Mouse (Mus musculus) gastrocnemius, postnatal 25 days (tissue): ENCODE measurements at regions not wholly inside any gene's neighbourhood (a gene's known extent, or its start where the extent isn't known, plus 50 kb on each side); places are given as distances from the start of the nearest gene placed in this dataset.

Experiments
- DNase-seq: peaks from one replicate; pipeline ENCODE4 v3.0.0; 2022

DNA sequence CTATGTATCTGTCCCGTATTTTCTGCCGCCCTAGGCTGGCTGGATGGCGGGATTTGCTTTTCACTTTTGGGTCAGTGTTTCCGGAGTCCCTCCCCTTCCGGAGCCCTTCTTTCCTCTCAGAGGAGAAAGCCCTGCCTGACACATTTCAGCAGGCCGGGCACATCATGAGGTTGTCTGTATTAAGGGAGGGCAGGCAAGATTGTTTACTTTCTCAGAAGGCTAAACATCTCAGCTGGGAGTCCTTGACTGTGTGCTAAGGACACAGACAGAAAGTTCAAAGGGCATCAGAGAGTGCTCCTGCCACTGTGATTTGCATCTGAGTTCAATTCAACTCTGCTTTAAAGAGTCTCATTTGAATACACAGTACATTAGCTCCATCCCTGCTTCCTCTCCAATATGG is 218.8 kb upstream of the Pard3b start:
- no peak for DNase-seq

DNA sequence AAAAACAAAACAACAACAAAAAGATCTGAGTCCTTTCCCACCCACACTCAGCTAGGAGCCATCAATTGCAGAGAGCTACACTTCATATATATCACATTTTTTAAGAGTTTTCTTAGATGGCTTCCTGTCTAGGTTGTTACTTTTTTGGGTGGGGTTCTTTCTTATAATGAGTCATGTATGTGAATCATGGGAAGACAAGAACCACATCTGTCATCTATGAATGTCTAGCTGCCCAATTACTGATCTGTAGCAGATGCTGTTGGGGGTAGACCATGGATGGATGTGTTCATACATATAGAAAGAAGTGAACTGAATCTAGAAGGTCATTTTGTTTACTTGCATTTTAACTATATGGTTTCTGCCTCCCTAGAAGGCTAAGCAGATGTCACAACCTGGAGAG is 215.4 kb upstream of the Pard3b start:
- DNase-seq = no peak

GRCm38 (mm10) chr1:61428706-61429501 is 209.7 kb upstream of the Pard3b start:
- DNase-seq = no peak

DNA sequence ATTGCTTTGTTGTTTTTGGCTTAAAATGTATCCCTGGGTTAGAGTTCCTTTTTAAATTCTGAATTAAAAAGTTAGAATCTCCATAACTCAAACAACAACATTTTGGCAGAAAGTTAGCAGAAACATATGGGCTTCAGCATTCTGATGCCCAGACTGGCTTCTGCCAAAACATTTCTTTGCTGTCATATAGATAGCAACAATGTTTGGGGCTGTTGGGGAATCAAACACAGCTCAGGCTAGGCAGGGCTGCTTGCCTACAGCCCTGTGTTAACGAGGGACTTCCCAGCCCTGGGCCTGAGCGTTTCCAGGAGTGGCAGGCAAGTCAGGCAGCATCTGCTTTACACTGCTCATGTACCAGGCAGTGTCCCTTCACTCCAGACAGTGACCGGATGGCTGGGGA is 201.0 kb upstream of the Pard3b start:
- DNase-seq = no peak

DNA sequence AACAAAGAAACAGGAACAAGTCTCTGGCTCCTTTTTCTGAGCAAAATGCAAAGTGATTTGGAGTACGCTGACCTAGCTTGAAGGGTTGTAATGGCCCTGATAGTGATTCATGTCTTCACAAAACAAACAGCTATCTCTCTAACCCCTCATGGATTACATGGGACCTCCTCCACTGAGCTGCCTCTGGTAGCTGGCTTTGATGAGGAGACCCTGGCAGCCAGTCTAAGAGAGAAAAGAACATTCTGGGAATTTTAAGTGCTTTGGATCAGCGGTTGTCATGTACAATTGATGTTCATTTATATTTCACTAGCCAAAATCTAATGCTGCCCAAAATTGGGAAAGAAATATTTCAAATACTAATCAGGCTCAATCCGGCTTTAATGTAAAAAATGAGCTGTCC is 177.2 kb upstream of the Pard3b start:
- no peak for DNase-seq

GRCm38 (mm10) chr1:61470617-61471214 is 167.9 kb upstream of the Pard3b start:
- DNase-seq = no peak

DNA sequence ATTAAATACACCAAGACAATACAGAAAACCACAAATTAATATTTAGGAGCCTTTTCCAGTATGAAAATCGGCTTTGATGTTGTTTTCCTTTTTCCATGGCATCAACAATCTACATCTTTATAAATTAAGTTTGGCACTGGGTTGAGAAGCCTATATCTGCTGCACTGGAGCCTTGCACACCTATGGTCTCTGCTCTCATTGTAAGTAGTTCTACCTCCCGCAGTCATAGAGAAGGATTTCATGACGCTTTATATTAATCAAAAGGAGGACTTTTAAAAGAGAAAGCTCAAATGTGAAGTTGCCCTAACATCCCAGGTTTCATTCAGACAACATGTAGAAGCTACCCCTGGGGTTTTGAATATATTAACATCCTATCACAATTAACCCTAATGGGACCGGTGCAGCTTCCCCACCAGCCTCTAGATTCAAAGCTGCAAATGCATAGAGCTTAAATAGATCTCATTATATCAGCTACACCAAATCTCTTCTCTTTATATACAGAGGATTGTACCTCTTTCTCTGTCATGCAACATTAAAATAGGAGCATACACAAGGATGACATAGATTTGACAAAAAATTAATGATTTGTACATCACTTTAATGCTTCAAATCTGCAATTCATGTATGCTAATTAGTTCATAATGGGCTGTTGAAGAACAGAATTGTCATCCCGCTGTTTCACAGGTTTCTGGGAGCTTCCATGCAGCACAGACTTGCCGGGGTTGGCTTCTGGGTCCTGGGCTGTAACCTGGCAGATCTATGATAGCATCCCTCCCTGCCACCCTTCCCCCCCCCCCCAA is 166.6 kb upstream of the Pard3b start:
- DNase-seq = no peak

GRCm38 (mm10) chr1:61472579-61473242 is 165.9 kb upstream of the Pard3b start:
- no peak for DNase-seq

DNA sequence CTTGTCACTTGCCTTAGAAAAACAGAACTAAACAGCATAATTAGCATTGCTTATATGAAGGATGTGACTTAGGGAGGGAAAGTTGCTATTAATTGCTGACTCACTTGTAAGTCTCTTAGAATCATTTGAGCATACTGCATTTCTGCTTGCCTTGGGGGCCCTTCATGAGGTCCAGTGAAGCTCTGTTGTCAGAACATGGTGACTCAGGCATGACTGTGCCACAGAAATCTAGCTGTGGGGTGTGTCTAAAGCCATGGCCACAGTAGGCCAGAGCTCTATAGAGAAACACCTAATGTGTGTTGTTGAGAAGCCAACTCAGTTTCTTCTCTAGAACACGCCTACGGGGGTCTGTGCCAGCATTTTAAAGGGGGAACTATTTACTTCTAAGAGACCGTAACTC is 153.2 kb upstream of the Pard3b start:
- no peak for DNase-seq

- DNase-seq = no peak
Observed at GRCm38 (mm10) chr1:61524886-61525285, 113.7 kb upstream of the Pard3b start.

GRCm38 (mm10) chr1:61525881-61526280 is 112.7 kb upstream of the Pard3b start:
- no peak for DNase-seq

GRCm38 (mm10) chr1:61528757-61529156 is 109.9 kb upstream of the Pard3b start:
- no peak for DNase-seq

DNA sequence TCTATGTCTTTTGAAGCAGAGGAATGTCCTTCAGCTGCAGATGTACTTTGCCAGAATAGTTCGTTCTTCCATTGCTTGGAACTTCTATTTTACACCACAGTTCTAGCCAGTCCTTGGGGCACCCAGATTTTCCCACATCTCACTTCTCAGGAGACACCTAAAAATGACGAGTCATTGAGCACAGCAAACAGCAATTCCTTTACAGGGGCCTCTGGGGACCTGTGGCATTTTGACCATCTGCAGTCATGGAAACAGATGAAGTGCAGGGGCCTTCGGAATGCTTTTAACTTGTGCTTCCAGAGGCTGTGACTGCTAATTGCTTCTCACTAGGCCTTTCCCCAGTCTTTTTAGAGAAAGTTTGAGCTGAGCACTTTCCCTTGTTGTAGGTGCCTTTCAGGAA is 108.5 kb upstream of the Pard3b start:
- DNase-seq = no peak

DNA sequence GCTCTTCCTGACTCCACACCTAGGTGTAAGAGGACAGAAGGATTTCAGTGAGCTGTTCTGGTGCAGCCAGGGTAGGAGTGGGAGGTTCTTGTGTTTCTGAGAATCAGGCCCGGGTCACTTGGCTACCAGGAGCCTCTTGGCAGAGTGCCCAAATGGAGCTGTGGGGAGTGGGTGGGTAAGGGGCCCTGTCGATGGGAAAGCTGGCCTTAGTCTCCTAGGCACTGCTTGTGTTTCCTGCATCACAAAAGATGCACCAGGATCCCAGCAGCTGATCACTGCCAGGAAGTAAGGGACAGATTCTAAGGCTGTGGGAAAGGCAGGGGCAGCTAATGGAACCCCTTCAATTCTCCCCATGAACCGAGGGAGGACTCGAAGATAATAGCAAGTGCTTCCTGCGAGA is 107.1 kb upstream of the Pard3b start:
- DNase-seq = no peak

GRCm38 (mm10) chr1:61540081-61540480 is 98.5 kb upstream of the Pard3b start:
- peak; percentile 15 for DNase-seq

GRCm38 (mm10) chr1:61541166-61541565 is 97.5 kb upstream of the Pard3b start:
- no peak for DNase-seq

GRCm38 (mm10) chr1:61552577-61553517 is 85.8 kb upstream of the Pard3b start:
- DNase-seq = no peak

DNA sequence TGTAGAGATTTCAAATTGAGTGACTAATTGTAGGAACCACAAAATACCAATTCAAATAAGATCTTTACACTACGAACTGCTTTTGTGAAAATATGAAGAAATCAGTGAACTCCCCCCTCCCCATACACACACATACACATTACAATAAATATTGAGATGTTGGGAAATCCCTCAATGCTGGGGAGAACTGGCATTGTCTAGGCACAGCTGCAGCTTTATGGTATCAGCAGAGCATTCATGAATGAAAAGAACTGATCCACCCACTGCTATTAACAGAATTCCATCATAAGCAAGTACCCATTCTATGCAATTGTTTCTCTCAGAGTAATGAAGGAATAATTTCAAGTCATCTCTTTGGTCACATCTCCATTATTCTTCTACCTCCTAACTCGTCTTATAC is 79.1 kb upstream of the Pard3b start:
- DNase-seq = no peak

DNA sequence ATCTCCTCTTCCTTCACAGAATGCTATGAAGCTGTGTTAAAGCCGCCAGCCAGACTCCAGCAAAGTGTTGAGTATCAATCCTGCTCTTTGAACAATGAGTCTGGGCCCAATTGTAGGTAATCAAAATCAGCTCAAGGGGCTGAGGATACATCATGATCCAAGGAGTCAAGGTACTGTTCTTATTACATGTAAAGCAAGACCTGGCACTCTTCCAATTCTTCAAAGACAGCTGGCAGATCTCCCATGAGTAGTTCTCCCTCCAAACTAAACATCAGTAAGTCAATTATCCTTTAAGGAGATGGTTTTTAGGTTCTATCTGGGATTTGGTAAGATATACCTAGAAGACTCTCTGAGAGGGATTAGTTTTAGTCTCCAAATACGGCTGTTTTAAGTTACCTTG is 76.5 kb upstream of the Pard3b start:
- DNase-seq = no peak

- DNase-seq = no peak
Observed at GRCm38 (mm10) chr1:61565471-61565870, 73.2 kb upstream of the Pard3b start.

- no peak for DNase-seq
Observed at GRCm38 (mm10) chr1:61574276-61574675, 64.3 kb upstream of the Pard3b start.

- no peak for DNase-seq
Observed at GRCm38 (mm10) chr1:61576758-61577157, 61.9 kb upstream of the Pard3b start.
